Mouse (Mus musculus): Measurements from ENCODE around the gene Gm21861.
"Not testable (repeated sequence)": the region's sequence is repeated elsewhere in the genome, so short reads cannot be mapped to it uniquely, and the experiment has no call there.

The Gm21861 gene

GRCm38 (mm10) chrY:58814497-58814896 lies at the start of gene Gm21861:
Gene Gm21861, minus strand, starts transcription at chrY:58814597.
- DNase-seq = not testable (repeated sequence)
